Mouse (Mus musculus) embryonic facial prominence, embryonic 10.5 days (tissue): ENCODE results near the gene Exosc1. TPM values are rescaled to one million over a fixed set of nuclear protein-coding genes. Genes with fewer than 3 reads are reported as not detected.
A peak's percentile ranks its signal among the peaks of the same experiment; 100 is the strongest.
"Not testable (repeated sequence)": the region's sequence is repeated elsewhere in the genome, so short reads cannot be mapped to it uniquely, and the experiment has no call there.

ENCODE experiments used
- DNase-seq: peaks from one replicate; pipeline ENCODE4 v3.0.0-alpha.2; 2017; ENCODE audit warnings: low spot score
- H3K27ac ChIP-seq: fragments of 300-500 bp; sonication (generic); replicated peaks from 2 replicates; pipeline ENCODE4 v1.5.1; 2016; ENCODE audit warnings: mild to moderate bottlenecking
- H3K27me3 ChIP-seq: fragments of 300-500 bp; sonication (generic); replicated peaks from 2 replicates; pipeline ENCODE4 v1.6.1; 2016; ENCODE audit warnings: low read depth, mild to moderate bottlenecking; ENCODE audit not compliant: poor library complexity, severe bottlenecking
- H3K36me3 ChIP-seq: fragments of 300-500 bp; sonication (generic); replicated peaks from 2 replicates; pipeline ENCODE4 v1.6.1; 2016; ENCODE audit warnings: mild to moderate bottlenecking, moderate library complexity
- H3K4me1 ChIP-seq: fragments of 300-500 bp; sonication (generic); 2 replicates; pipeline ENCODE4 v1.6.1; 2016
- H3K4me3 ChIP-seq: fragments of 300-500 bp; sonication (generic); 2 replicates; pipeline ENCODE4 v1.5.1; 2016; ENCODE audit warnings: mild to moderate bottlenecking, moderate library complexity
- H3K9me3 ChIP-seq: fragments of 300-500 bp; sonication (generic); 2 replicates; pipeline ENCODE4 v1.6.1; 2016; ENCODE audit warnings: mild to moderate bottlenecking
- WGBS: fragments of 180-500 bp; shearing (Covaris S2); methylation state at CpG from one replicate; pipeline ENCODE4 v1.1.7; 2016; 5-methylcytosine and 5-hydroxymethylcytosine counted together
- polyA plus RNA-seq: library from polyadenylated mRNA; unstranded; fragments of >200 nt; fragmentation: Nextera tagmentation; extraction: Ambion mirVana; gene quantifications from 2 replicates; pipeline ENCODE4 v1.2.1, GENCODE M21; 2016

Exosc1 gene
- polyA plus RNA-seq, 1 experiment from 2014 or later, result 96.8 TPM

DNA sequence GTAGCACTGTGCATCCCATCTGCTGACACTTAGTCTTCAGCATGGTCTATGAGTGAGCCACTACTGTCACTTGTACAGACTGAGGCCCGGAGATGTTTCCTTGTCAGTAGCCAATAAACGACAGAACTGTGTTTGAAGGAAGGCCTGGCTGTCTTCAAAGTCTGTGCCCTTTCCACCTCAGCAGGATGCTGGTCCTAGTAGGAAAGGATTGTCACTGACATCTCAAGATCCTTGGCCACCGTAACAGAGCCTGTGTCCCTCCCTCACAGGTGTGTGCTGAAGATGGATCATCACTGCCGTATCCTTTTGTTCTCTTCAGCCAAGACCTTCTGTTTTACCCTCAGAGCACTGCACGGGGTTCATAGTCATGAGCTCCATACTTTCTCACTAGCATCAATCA, 5.3 kb upstream of the Exosc1 start:
- H3K4me3 ChIP-seq, result no peak overlapping the region
- no peak for DNase-seq
- H3K27ac ChIP-seq, result no peak overlapping the region
- no peaks in the 10 kb centered on the region for H3K9me3 ChIP-seq
- no peaks in the 10 kb centered on the region for H3K27me3 ChIP-seq
- peaks cover 79% of the 10 kb centered on the region for H3K36me3 ChIP-seq
- WGBS, result 88% methylated on average over 5 of the region's 5 CpGs
- H3K4me1 ChIP-seq, result peaks cover 11% of the 10 kb centered on the region

GRCm38 (mm10) chr19:41935921-41936320, 2.7 kb upstream of the Exosc1 start:
- Histone ChIP-seq H3K36me3 (peaks cover 58% of the 10 kb centered on the region), H3K4me1 (peaks cover 22% of the 10 kb centered on the region), H3K27ac (no peak overlapping the region), H3K9me3 (no peaks in the 10 kb centered on the region), H3K4me3 (no peak overlapping the region), H3K27me3 (no peaks in the 10 kb centered on the region)
- WGBS, result 89% methylated on average over 1 of the region's 1 CpGs
- DNase-seq, result no peak

GRCm38 (mm10) chr19:41934124-41934523, 901 bp upstream of the Exosc1 start:
- Histone ChIP-seq H3K9me3 (no peaks in the 10 kb centered on the region), H3K27me3 (no peaks in the 10 kb centered on the region), H3K27ac (peak overlapping the region; percentile 85; the same call in 1 of the 2 replicates), H3K36me3 (peaks cover 56% of the 10 kb centered on the region), H3K4me3 (peak overlapping the region; percentile 88), H3K4me1 (peaks cover 22% of the 10 kb centered on the region)
- DNase-seq, result no peak
- 54% methylated on average over 6 of the region's 6 CpGs for WGBS

DNA sequence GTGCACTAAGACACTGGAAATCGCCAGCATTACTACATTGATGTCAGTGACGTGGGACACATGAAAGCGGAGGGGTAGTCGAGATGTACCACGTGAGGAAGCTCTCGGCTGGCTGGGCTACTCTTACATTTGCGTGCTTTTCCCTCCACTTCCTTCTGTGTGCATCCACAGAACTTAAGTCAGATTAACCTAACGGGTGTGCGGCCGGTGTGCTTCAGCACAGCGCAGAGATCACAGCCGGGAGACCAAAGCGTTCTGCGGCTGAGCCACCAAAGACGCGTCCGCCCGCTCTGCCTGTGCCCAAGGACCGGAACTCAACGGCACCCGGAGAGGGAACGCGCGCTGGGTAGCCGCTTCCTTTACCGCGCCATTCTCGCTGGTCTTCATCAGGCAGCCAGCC, 537 bp downstream of the Exosc1 start:
- under 1% methylated on average over 28 of the region's 28 CpGs for WGBS

DNA sequence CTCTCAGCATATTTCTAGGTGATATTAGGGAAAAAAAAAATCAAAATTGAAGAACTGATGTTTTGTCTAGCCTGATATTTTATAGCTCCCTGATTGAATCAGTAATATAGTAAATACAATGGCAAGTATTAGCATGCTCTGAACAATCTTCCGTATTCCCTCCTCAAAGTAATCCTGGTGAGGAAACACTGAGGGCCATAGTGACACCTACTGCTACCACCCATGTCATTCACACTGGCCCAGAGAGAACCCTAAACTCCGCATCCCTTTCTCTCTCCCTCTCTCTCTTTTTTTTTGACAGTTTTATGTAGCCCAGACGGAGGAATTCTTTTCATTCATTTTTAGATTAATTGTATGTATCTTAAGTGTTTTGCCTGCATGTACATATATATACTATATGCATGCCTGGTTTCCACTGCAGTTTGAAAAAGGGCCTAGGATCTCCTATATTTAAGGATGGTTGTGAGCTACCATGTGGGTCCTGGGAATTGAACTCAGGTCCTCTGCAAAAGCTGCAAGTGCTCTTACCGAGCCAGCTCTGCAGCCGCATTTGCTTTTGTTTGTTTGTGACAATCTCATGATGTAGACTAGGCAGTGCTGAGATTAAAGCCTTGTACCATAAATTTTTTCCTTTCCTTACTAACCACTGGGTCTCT, 12.7 kb downstream of the Exosc1 start:
- WGBS, result 82% methylated on average over 5 of the region's 5 CpGs
- Histone ChIP-seq H3K4me3 (no peak overlapping the region), H3K36me3 (peaks cover 87% of the 10 kb centered on the region), H3K4me1 (no peaks in the 10 kb centered on the region), H3K27me3 (no peaks in the 10 kb centered on the region), H3K27ac (no peak overlapping the region), H3K9me3 (no peaks in the 10 kb centered on the region)
- no peak for DNase-seq

More for the DNA sequence above, 537 bp downstream of the Exosc1 start:
- Histone ChIP-seq H3K9me3 (no peaks in the 10 kb centered on the region), H3K36me3 (peaks cover 56% of the 10 kb centered on the region), H3K4me1 (peaks cover 22% of the 10 kb centered on the region), H3K4me3 (peak overlapping the region; percentile 88), H3K27ac (peak overlapping the region; percentile 85), H3K27me3 (no peaks in the 10 kb centered on the region)
- no peak for DNase-seq

GRCm38 (mm10) chr19:41919471-41919870, 13.8 kb downstream of the Exosc1 start:
- no peaks in the 10 kb centered on the region for H3K9me3 ChIP-seq
- DNase-seq, result no peak
- no peaks in the 10 kb centered on the region for H3K27me3 ChIP-seq
- no peak overlapping the region for H3K4me3 ChIP-seq
- H3K36me3 ChIP-seq, result peaks cover 90% of the 10 kb centered on the region
- no peak overlapping the region for H3K27ac ChIP-seq
- H3K4me1 ChIP-seq, result peaks cover 6% of the 10 kb centered on the region; the same call in 1 of the 2 replicates
- 77% methylated on average over 4 of the region's 4 CpGs for WGBS

DNA sequence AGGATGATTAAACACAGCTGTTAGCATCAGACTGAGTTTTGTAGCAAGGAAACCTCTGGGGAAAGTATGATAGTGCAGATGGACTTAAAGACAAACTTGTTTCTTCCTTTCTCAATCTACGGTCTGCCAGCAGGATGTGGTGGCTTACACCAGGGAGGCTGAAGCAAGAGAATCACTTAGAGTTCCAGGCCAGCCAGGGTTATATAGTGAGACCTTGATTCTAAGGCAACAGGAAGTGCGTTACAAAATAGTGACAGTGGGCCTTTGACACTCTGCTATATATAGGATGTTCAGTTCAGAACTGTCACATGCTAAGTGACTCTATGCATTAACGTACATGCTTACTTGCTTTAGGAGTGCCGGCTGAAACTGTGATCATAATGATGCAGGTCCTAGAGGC, 16.4 kb downstream of the Exosc1 start:
- 91% methylated on average over 4 of the region's 4 CpGs for WGBS
- Histone ChIP-seq H3K4me1 (peaks cover 24% of the 10 kb centered on the region), H3K4me3 (no peak overlapping the region), H3K9me3 (no peaks in the 10 kb centered on the region), H3K36me3 (peaks cover 79% of the 10 kb centered on the region), H3K27me3 (no peaks in the 10 kb centered on the region), H3K27ac (no peak overlapping the region)
- DNase-seq, result no peak

DNA sequence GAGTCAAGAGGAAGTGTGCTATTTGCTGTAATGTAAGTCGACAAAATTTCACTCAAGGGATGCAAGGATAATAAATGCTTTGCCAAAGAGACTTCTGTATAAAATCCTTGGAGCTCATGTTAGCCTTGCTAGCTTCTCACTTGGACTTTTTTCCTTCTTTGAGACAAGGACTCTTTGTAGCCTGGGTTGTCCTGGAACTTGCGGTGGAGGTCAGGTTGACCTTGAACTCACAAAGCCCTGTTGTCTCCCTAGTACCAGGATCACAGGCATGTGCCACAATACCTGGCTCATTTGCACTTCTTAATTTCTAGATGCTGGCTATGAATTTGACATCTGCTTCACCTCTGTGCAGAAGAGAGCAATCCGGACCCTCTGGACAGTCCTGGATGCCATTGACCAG, 17.9 kb downstream of the Exosc1 start:
- no peak for DNase-seq
- Histone ChIP-seq H3K27ac (no peak overlapping the region), H3K36me3 (peaks cover 63% of the 10 kb centered on the region), H3K27me3 (no peaks in the 10 kb centered on the region), H3K4me1 (peaks cover 24% of the 10 kb centered on the region), H3K4me3 (no peak overlapping the region), H3K9me3 (no peaks in the 10 kb centered on the region)
- WGBS, result 93% methylated on average over 3 of the region's 3 CpGs

- peaks cover 24% of the 10 kb centered on the region for H3K4me1 ChIP-seq
- not testable (repeated sequence) for H3K27me3 ChIP-seq, DNase-seq, H3K9me3 ChIP-seq, H3K27ac ChIP-seq
- H3K36me3 ChIP-seq, result peaks cover 55% of the 10 kb centered on the region
- peak overlapping the region; percentile 98 for H3K4me3 ChIP-seq
Measured at GRCm38 (mm10) chr19:41914592-41914882, 18.7 kb downstream of the Exosc1 start.

DNA sequence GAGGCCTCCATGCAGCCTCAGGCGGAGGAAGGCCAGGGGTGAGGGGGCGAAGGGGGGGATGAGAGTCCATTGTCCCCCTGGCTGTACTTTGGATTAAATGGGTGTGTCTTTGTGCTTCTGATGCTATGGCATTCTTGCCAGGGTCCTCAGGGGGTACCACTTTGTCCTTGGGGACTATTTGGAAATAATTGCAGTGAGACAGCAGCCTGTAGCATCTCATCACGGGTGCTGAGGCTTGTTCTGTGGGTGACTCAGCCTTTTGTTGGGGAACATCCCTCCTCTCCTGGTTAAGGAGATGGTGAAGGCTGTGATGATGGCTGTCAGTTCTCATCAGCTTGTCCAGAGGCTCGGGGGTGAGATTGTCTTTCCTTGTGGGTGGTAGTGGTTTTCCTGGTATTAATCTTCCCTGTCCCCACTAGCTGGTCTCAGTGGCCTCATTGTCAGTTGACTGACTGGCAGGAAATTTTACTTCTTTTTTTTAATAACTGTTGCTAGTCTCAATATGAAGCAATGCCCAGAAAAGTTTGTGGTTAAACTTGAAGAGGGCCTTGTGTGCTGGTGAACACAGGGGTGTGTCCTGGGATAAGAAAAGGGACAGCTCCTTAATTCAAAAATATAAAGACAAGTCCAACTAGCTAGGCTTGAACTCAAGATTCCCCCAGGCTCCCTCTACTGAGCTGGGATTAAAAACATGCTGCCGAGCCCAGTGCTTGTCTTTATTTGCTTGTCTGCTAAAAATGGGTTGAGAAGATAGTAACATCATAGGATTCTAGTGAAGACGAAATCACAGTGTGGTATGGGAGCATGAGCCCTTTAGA, 19.2 kb downstream of the Exosc1 start:
- peaks cover 50% of the 10 kb centered on the region for H3K36me3 ChIP-seq
- H3K27ac ChIP-seq, result peak overlapping the region; percentile 96
- 38% methylated on average over 6 of the region's 6 CpGs for whole genome bisulfite sequencing
- H3K4me3 ChIP-seq, result peak overlapping the region; percentile 98
- DNase-seq, result peak; percentile 45
- no peaks in the 10 kb centered on the region for H3K9me3 ChIP-seq
- H3K4me1 ChIP-seq, result peaks cover 24% of the 10 kb centered on the region
- no peaks in the 10 kb centered on the region for H3K27me3 ChIP-seq

DNA sequence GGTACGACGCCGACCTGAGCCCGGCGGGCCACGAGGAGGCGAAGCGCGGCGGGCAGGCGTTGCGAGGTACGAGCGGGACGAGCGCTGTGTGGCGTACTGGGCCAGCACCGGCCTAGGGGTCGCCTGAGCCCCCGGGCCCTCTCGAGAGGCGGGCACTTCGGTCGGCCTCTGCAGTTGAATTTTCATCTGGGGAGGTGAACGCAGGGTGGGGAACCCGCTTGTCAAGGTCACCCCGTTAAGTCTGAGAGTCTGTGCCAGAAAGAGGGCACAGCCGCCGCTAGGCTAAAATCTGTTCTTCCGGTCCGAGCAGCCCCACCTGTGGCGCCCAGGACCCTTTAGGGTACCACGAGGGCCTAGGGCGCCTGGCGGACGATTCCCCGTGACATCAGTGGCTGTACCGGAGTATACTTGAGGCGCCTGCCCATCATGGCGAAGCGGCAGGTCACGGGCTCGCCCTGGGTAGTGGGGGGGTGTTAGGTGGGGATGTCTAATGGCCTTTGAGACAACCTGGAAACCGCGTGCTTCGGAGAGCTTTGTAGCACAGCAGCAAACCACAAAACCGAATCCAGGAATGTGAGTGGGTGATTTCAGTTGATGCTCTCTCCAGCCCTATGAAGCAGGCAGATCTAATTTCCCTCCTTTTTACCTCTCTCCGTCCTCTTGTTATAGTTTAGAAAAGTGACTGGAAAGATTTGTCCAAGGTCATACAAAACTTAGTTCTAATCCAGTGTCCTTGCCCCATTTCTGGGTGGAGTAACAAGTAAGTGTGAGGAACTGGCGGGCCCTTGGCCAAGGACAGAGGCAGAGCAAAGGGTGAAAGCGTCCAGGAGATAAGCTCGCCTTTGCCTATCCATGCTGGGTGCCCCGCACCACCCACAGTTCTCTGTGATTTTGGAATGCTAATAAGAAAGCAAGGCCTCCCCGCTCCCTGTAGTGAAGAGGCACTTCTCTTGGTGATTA, 20.8 kb downstream of the Exosc1 start:
- H3K27me3 ChIP-seq, result no peaks in the 10 kb centered on the region
- peak overlapping the region; percentile 98 for H3K4me3 ChIP-seq
- no peaks in the 10 kb centered on the region for H3K9me3 ChIP-seq
- H3K4me1 ChIP-seq, result peaks cover 24% of the 10 kb centered on the region
- H3K36me3 ChIP-seq, result peaks cover 43% of the 10 kb centered on the region
- under 1% methylated on average over 53 of the region's 53 CpGs for WGBS
- peak overlapping the region; percentile 96 for H3K27ac ChIP-seq
- DNase-seq, result peak; percentile 63
